Mouse (Mus musculus): ENCODE measurements at regions not wholly inside any gene's neighbourhood (a gene's known extent, or its start where the extent isn't known, plus 50 kb on each side); places are given as distances from the start of the nearest gene placed in this dataset.

- H3K27me3 ChIP-seq (ENCODE audit: low read depth, poor library complexity, severe bottlenecking), result no peaks in the 10 kb centered on the region
- H3K9me3 ChIP-seq (replicated peaks), result no peaks in the 10 kb centered on the region
- H3K4me1 ChIP-seq, result peaks cover 10% of the 10 kb centered on the region; the same call in 1 of the 2 replicates
- H3K36me3 ChIP-seq, result no peaks in the 10 kb centered on the region
- no peak overlapping the region for H3K4me3 ChIP-seq
- DNase-seq (ENCODE audit: low spot score), result no peak
- 89% methylated on average over 3 of the region's 3 CpGs for WGBS
- no peak overlapping the region; the same call in 1 of the 2 replicates for H3K27ac ChIP-seq (replicated peaks)
These were observed 270.3 kb upstream of the Tmem161b start for GRCm38 (mm10) chr13:83951808-83952207.

- H3K27ac ChIP-seq (replicated peaks), result no peak overlapping the region
- H3K4me3 ChIP-seq, result no peak overlapping the region
- DNase-seq (ENCODE audit: low spot score), result no peak
- WGBS, result 87% methylated on average over 4 of the region's 4 CpGs
- H3K4me1 ChIP-seq, result peaks cover 7% of the 10 kb centered on the region; the same call in 1 of the 2 replicates
- H3K9me3 ChIP-seq (replicated peaks), result no peaks in the 10 kb centered on the region
- H3K27me3 ChIP-seq (ENCODE audit: low read depth, poor library complexity, severe bottlenecking), result no peaks in the 10 kb centered on the region
- H3K36me3 ChIP-seq, result no peaks in the 10 kb centered on the region
These were observed 269.7 kb upstream of the Tmem161b start for GRCm38 (mm10) chr13:83952353-83952752.

- Histone ChIP-seq H3K9me3 (replicated peaks) (no peaks in the 10 kb centered on the region), H3K4me3 (no peak overlapping the region), H3K4me1 (peaks cover 7% of the 10 kb centered on the region; the same call in 1 of the 2 replicates), H3K27me3 (ENCODE audit: low read depth, poor library complexity, severe bottlenecking) (no peaks in the 10 kb centered on the region), H3K27ac (replicated peaks) (0 out of 2 replicates have a peak overlapping the region, but pooled peaks have one; percentile 55), H3K36me3 (no peaks in the 10 kb centered on the region)
- WGBS, result 79% methylated on average over 4 of the region's 4 CpGs
- no peak for DNase-seq (ENCODE audit: low spot score)
These were observed 269.2 kb upstream of the Tmem161b start for GRCm38 (mm10) chr13:83952862-83953261.

GRCm38 (mm10) chr13:83955701-83956100, 266.4 kb upstream of the Tmem161b start:
- WGBS, result 89% methylated on average over 5 of the region's 5 CpGs
- DNase-seq (ENCODE audit: low spot score), result no peak
- Histone ChIP-seq H3K4me1 (peaks cover 7% of the 10 kb centered on the region; the same call in 1 of the 2 replicates), H3K27me3 (ENCODE audit: low read depth, poor library complexity, severe bottlenecking) (no peaks in the 10 kb centered on the region), H3K27ac (replicated peaks) (no peak overlapping the region), H3K4me3 (no peak overlapping the region), H3K36me3 (no peaks in the 10 kb centered on the region), H3K9me3 (replicated peaks) (peaks cover 13% of the 10 kb centered on the region)

- Histone ChIP-seq H3K4me1 (no peaks in the 10 kb centered on the region), H3K36me3 (no peaks in the 10 kb centered on the region), H3K9me3 (replicated peaks) (no peaks in the 10 kb centered on the region), H3K4me3 (no peak overlapping the region), H3K27ac (replicated peaks) (no peak overlapping the region), H3K27me3 (ENCODE audit: low read depth, poor library complexity, severe bottlenecking) (no peaks in the 10 kb centered on the region)
- no peak for DNase-seq (ENCODE audit: low spot score)
These were observed 243.6 kb upstream of the Tmem161b start for GRCm38 (mm10) chr13:83978541-83978940.

- Histone ChIP-seq H3K27me3 (ENCODE audit: low read depth, poor library complexity, severe bottlenecking) (no peaks in the 10 kb centered on the region), H3K9me3 (replicated peaks) (no peaks in the 10 kb centered on the region), H3K36me3 (no peaks in the 10 kb centered on the region), H3K4me1 (0 out of 2 replicates have a peak, but pooled peaks cover under 1% of the 10 kb centered on the region), H3K27ac (replicated peaks) (no peak overlapping the region), H3K4me3 (no peak overlapping the region)
- no peak for DNase-seq (ENCODE audit: low spot score)
These were observed 242.6 kb upstream of the Tmem161b start for GRCm38 (mm10) chr13:83979535-83979934.

GRCm38 (mm10) chr13:83984651-83985331, 237.3 kb upstream of the Tmem161b start:
- Histone ChIP-seq H3K9me3 (replicated peaks) (no peaks in the 10 kb centered on the region), H3K27me3 (ENCODE audit: low read depth, poor library complexity, severe bottlenecking) (no peaks in the 10 kb centered on the region), H3K36me3 (no peaks in the 10 kb centered on the region), H3K27ac (replicated peaks) (peak overlapping the region; percentile 63), H3K4me1 (peaks cover 23% of the 10 kb centered on the region), H3K4me3 (no peak overlapping the region)
- 91% methylated on average over 10 of the region's 10 CpGs for WGBS
- DNase-seq (ENCODE audit: low spot score), result no peak

GRCm38 (mm10) chr13:83987746-83988423, 234.2 kb upstream of the Tmem161b start:
- Histone ChIP-seq H3K4me1 (peaks cover 23% of the 10 kb centered on the region), H3K36me3 (no peaks in the 10 kb centered on the region), H3K4me3 (no peak overlapping the region), H3K27me3 (ENCODE audit: low read depth, poor library complexity, severe bottlenecking) (no peaks in the 10 kb centered on the region), H3K27ac (replicated peaks) (peak overlapping the region; percentile 53), H3K9me3 (replicated peaks) (no peaks in the 10 kb centered on the region)
- no peak for DNase-seq (ENCODE audit: low spot score)
- WGBS, result 67% methylated on average over 11 of the region's 11 CpGs

GRCm38 (mm10) chr13:83988517-83988916, 233.6 kb upstream of the Tmem161b start:
- Histone ChIP-seq H3K27ac (replicated peaks) (0 out of 2 replicates have a peak overlapping the region, but pooled peaks have one; percentile 53), H3K4me1 (peaks cover 23% of the 10 kb centered on the region), H3K9me3 (replicated peaks) (no peaks in the 10 kb centered on the region), H3K4me3 (no peak overlapping the region), H3K36me3 (no peaks in the 10 kb centered on the region), H3K27me3 (ENCODE audit: low read depth, poor library complexity, severe bottlenecking) (no peaks in the 10 kb centered on the region)
- 75% methylated on average over 4 of the region's 4 CpGs for WGBS
- DNase-seq (ENCODE audit: low spot score), result no peak

- no peak overlapping the region for H3K4me3 ChIP-seq
- H3K4me1 ChIP-seq, result peaks cover 10% of the 10 kb centered on the region
- WGBS, result 58% methylated on average over 12 of the region's 12 CpGs
- H3K36me3 ChIP-seq, result no peaks in the 10 kb centered on the region
- H3K27ac ChIP-seq (replicated peaks), result peak overlapping the region; percentile 79
- DNase-seq (ENCODE audit: low spot score), result peak; percentile 17
- no peaks in the 10 kb centered on the region for H3K27me3 ChIP-seq (ENCODE audit: low read depth, poor library complexity, severe bottlenecking)
- no peaks in the 10 kb centered on the region for H3K9me3 ChIP-seq (replicated peaks)
These were observed 224.3 kb upstream of the Tmem161b start for GRCm38 (mm10) chr13:83997599-83998369.

GRCm38 (mm10) chr13:84021771-84022170, 200.3 kb upstream of the Tmem161b start:
- Histone ChIP-seq H3K27ac (replicated peaks) (no peak overlapping the region), H3K9me3 (replicated peaks) (no peaks in the 10 kb centered on the region), H3K4me1 (peaks cover 17% of the 10 kb centered on the region), H3K36me3 (no peaks in the 10 kb centered on the region), H3K27me3 (ENCODE audit: low read depth, poor library complexity, severe bottlenecking) (no peaks in the 10 kb centered on the region), H3K4me3 (no peak overlapping the region)
- WGBS, result 80% methylated on average over 7 of the region's 7 CpGs
- no peak for DNase-seq (ENCODE audit: low spot score)

- H3K9me3 ChIP-seq (replicated peaks), result no peaks in the 10 kb centered on the region
- H3K27me3 ChIP-seq (ENCODE audit: low read depth, poor library complexity, severe bottlenecking), result no peaks in the 10 kb centered on the region
- H3K4me3 ChIP-seq, result no peak overlapping the region
- no peaks in the 10 kb centered on the region for H3K36me3 ChIP-seq
- WGBS, result 98% methylated on average over 1 of the region's 1 CpGs
- H3K4me1 ChIP-seq, result peaks cover 17% of the 10 kb centered on the region
- DNase-seq (ENCODE audit: low spot score), result no peak
- H3K27ac ChIP-seq (replicated peaks), result no peak overlapping the region
These were observed 199.1 kb upstream of the Tmem161b start for GRCm38 (mm10) chr13:84023021-84023420.

Measured in midbrain, embryonic 10.5 days (tissue).